9 mouse cellular contexts compared by ENCODE assay signal in genomic region chr3:86701163-86701563, GRCm38 (mm10).
DNase-seq lines count a peak whose midpoint lies in the region; ATAC-seq lines count a peak whose summit lies in the region.
"Had no signal": no experiment of that assay in that cellular context is flagged by ENCODE, and none has a peak within 500 bp of the region (broad histone marks: within the 10 kb centered on the region; RNA-seq: fewer than 3 reads in every experiment).

No protein-coding gene starts in this region.

- 11% methylated on average over 1 of the region's 1 CpGs for whole genome bisulfite sequencing in embryonic facial prominence, embryonic 10.5 days
- 0% methylated on average over 1 of the region's 1 CpGs for WGBS in hindbrain, embryonic 11.5 days
- WGBS in midbrain, embryonic 13.5 days = 14% methylated on average over 1 of the region's 1 CpGs

- no peak overlapping the region for H3K4me2 ChIP-seq in hindbrain, embryonic 11.5 days (replicated peaks; ENCODE audit: low read depth, low read length)
- H3K4me2 ChIP-seq in midbrain, embryonic 13.5 days (replicated peaks) = no peak overlapping the region; the same call in 1 of the 2 replicates

- H3K9me3 ChIP-seq in embryonic facial prominence, embryonic 10.5 days = no peaks in the 10 kb centered on the region
- no peaks in the 10 kb centered on the region for H3K9me3 ChIP-seq in hindbrain, embryonic 11.5 days (ENCODE audit: control insufficient read depth, low read length)
- H3K9me3 ChIP-seq in midbrain, embryonic 13.5 days = no peaks in the 10 kb centered on the region

- H3K4me1 ChIP-seq in embryonic facial prominence, embryonic 10.5 days = peaks cover 53% of the 10 kb centered on the region
- H3K4me1 ChIP-seq in hindbrain, embryonic 11.5 days (replicated peaks; ENCODE audit: control insufficient read depth, insufficient read depth, low read length) = no peaks in the 10 kb centered on the region
- H3K4me1 ChIP-seq in midbrain, embryonic 13.5 days (replicated peaks) = peaks cover 26% of the 10 kb centered on the region

- peak; percentile 90 for ATAC-seq in hindbrain, embryonic 11.5 days (ENCODE audit: low FRiP score)
- peak; percentile 95 for ATAC-seq in midbrain, embryonic 13.5 days
- no peak for ATAC-seq in erythroblast, adult 5-6 weeks (replicated peaks; ENCODE audit: low FRiP score, poor library complexity, severe bottlenecking)

- H3K4me3 ChIP-seq in embryonic facial prominence, embryonic 10.5 days = no peak overlapping the region
- no peak overlapping the region for H3K4me3 ChIP-seq in hindbrain, embryonic 11.5 days (ENCODE audit: low read depth, low read length)
- H3K4me3 ChIP-seq in midbrain, embryonic 13.5 days (replicated peaks) = no peak overlapping the region

- peaks cover 45% of the 10 kb centered on the region for H3K27me3 ChIP-seq in embryonic facial prominence, embryonic 10.5 days (replicated peaks; ENCODE audit: low read depth, poor library complexity, severe bottlenecking)
- H3K27me3 ChIP-seq in hindbrain, embryonic 11.5 days (ENCODE audit: control insufficient read depth, insufficient read depth, low read length) = no peaks in the 10 kb centered on the region
- H3K27me3 ChIP-seq in midbrain, embryonic 13.5 days = peaks cover 21% of the 10 kb centered on the region

- DNase-seq in MN1 (ENCODE audit: low spot score) = peak; percentile 48
- DNase-seq in embryonic facial prominence, embryonic 10.5 days (ENCODE audit: low spot score) = peak; percentile 83
- peak; percentile 49 for DNase-seq in hindbrain, embryonic 11.5 days (ENCODE audit: low spot score)
- DNase-seq in cerebellum, adult 18-20 months = no peak
- DNase-seq in right cerebral cortex, postnatal 25 days = no peak
- DNase-seq in T-cell, adult 2 months (ENCODE audit: low spot score) = no peak
- DNase-seq: kidney, postnatal 25 days had no signal

- peak overlapping the region; percentile 72 for H3K27ac ChIP-seq in embryonic facial prominence, embryonic 10.5 days (replicated peaks)
- peak overlapping the region; percentile 19; the same call in 1 of the 2 replicates for H3K27ac ChIP-seq in hindbrain, embryonic 11.5 days (ENCODE audit: low read depth, low read length)
- peak overlapping the region; percentile 72 for H3K27ac ChIP-seq in midbrain, embryonic 13.5 days

- H3K36me3 ChIP-seq in embryonic facial prominence, embryonic 10.5 days (replicated peaks) = no peaks in the 10 kb centered on the region
- no peaks in the 10 kb centered on the region for H3K36me3 ChIP-seq in hindbrain, embryonic 11.5 days (ENCODE audit: control insufficient read depth, insufficient read depth, low read length)
- H3K36me3 ChIP-seq in midbrain, embryonic 13.5 days = no peaks in the 10 kb centered on the region

- no peak overlapping the region for H3K9ac ChIP-seq in hindbrain, embryonic 11.5 days (ENCODE audit: low read depth, low read length)
- no peak overlapping the region for H3K9ac ChIP-seq in midbrain, embryonic 13.5 days (replicated peaks)

Comparison
In these comparisons a context has a peak if more than half of its experiments do, and no peak if none do; other contexts are left out.
1. DNase-seq: peak in MN1 (single experiment), embryonic facial prominence, embryonic 10.5 days (single experiment) and hindbrain, embryonic 11.5 days (single experiment); none in cerebellum, adult 18-20 months (0 of 2), right cerebral cortex, postnatal 25 days (single experiment) and T-cell, adult 2 months (single experiment).
2. H3K27ac ChIP-seq: peak in every context shown above with its lines; median percentile 72 in embryonic facial prominence, embryonic 10.5 days; 72 in midbrain, embryonic 13.5 days; 19 in hindbrain, embryonic 11.5 days.